Mouse (Mus musculus): ENCODE data around the gene Gpt2. TPM values are rescaled to one million over a fixed set of nuclear protein-coding genes. Genes with fewer than 3 reads are reported as not detected.

Gpt2 gene
- total and polyA plus RNA-seq, 3 experiments, result 29.7 to 50.0 (median 37.8) TPM

GRCm38 (mm10) chr8:85466056-85466455 lies 26.3 kb upstream of the Gpt2 start:
- dilution Hi-C loops (cut with MboI; ENCODE audit: extremely low pct_ligation_motif_present, extremely low pct_unique_long_range_greater_than_20kb, low sequenced_read_pairs), result no loop called here
- Histone ChIP-seq H3K9me3 (replicated peaks; ENCODE audit: low read length) (no peaks in the 10 kb centered on the region), H3K4me1 (ENCODE audit: control insufficient read depth in 1 of 2, insufficient read depth in 2 of 2) (peaks cover 2 to 18% of the 10 kb centered on the region in 2 experiments; a peak in 2 of 4 replicates), H3K36me3 (replicated peaks in 1 of 2; ENCODE audit: control insufficient read depth in 1 of 2, insufficient read depth in 1 of 2, low read length in 1 of 2) (no peaks in the 10 kb centered on the region), H3K9ac (ENCODE audit: insufficient read depth, low read depth) (no peak overlapping the region), H3K79me2 (replicated peaks; ENCODE audit: control insufficient read depth, extremely low read depth, insufficient read depth, poor library complexity, severe bottlenecking) (no peaks in the 10 kb centered on the region), H3K4me2 (ENCODE audit: insufficient read depth, low read depth, poor library complexity, severe bottlenecking) (no peak overlapping the region), H3K27me3 (replicated peaks) (no peaks in the 10 kb centered on the region), H3K4me3 (replicated peaks in 1 of 3; ENCODE audit: low read depth in 2 of 3, low read length in 2 of 3, poor library complexity in 1 of 3) (no peak overlapping the region), H3K27ac (ENCODE audit: insufficient read depth, low read depth) (no peak overlapping the region)
- DNase-seq (ENCODE audit: extremely low read depth), result no peak
- no peak for TF ChIP-seq USF1 (IDR thresholded peaks at IDR 0.05; ENCODE audit: low read depth, low read length)
- no peak for TF ChIP-seq POLR2AphosphoS2 (IDR thresholded peaks at IDR 0.05; ENCODE audit: low read depth, low read length)
- no peak for TF ChIP-seq SMC3 (IDR thresholded peaks at IDR 0.05; ENCODE audit: low read depth, low read length)
- TF ChIP-seq CHD1 (IDR thresholded peaks at IDR 0.05; ENCODE audit: low read depth, low read length), result no peak
- no peak for TF ChIP-seq IRF4 (IDR thresholded peaks at IDR 0.05; ENCODE audit: low read depth, low read length)
- TF ChIP-seq BHLHE40 (IDR thresholded peaks at IDR 0.05; ENCODE audit: low read depth, low read length), result no peak
- TF ChIP-seq PAX5 (IDR thresholded peaks at IDR 0.05; ENCODE audit: low read length), result no peak
- TF ChIP-seq EP300 (IDR thresholded peaks at IDR 0.05; ENCODE audit: low read length), result no peak
- TF ChIP-seq MAZ (IDR thresholded peaks at IDR 0.05; ENCODE audit: low read depth, low read length), result no peak
- in situ Hi-C loops (cut with MboI; ENCODE audit: low pct_ligation_motif_present, low pct_unique_long_range_greater_than_20kb, low sequenced_read_pairs), result loop anchor here (25.0 kb wide), 1 partner anchor 196 kb away; no protein-coding TSS in a partner anchor

GRCm38 (mm10) chr8:85470753-85471152 lies 21.6 kb upstream of the Gpt2 start:
- H3K27ac ChIP-seq (ENCODE audit: insufficient read depth, low read depth), result no peak overlapping the region
- DNase-seq (ENCODE audit: extremely low read depth), result no peak
- in situ Hi-C loops (cut with MboI; ENCODE audit: low pct_ligation_motif_present, low pct_unique_long_range_greater_than_20kb, low sequenced_read_pairs) (loop anchor here (25.0 kb wide), 1 partner anchor 192 kb away; no protein-coding TSS in a partner anchor), dilution Hi-C loops (cut with MboI; ENCODE audit: extremely low pct_ligation_motif_present, extremely low pct_unique_long_range_greater_than_20kb, low sequenced_read_pairs) (no loop called here)
- H3K79me2 ChIP-seq (replicated peaks; ENCODE audit: control insufficient read depth, extremely low read depth, insufficient read depth, poor library complexity, severe bottlenecking), result no peaks in the 10 kb centered on the region
- no peak overlapping the region for H3K4me3 ChIP-seq (replicated peaks in 1 of 3; ENCODE audit: low read depth in 2 of 3, low read length in 2 of 3, poor library complexity in 1 of 3)
- H3K4me2 ChIP-seq (ENCODE audit: insufficient read depth, low read depth, poor library complexity, severe bottlenecking), result no peak overlapping the region
- no peak overlapping the region for H3K9ac ChIP-seq (ENCODE audit: insufficient read depth, low read depth)
- H3K9me3 ChIP-seq (replicated peaks; ENCODE audit: low read length), result peaks cover 3% of the 10 kb centered on the region
- no peak for TF ChIP-seq POLR2AphosphoS2 (IDR thresholded peaks at IDR 0.05; ENCODE audit: low read depth, low read length)
- TF ChIP-seq NRF1 (IDR thresholded peaks at IDR 0.05; ENCODE audit: low read depth, low read length), result no peak
- no peak for TF ChIP-seq GABPA (IDR thresholded peaks at IDR 0.05; ENCODE audit: insufficient replicate concordance, low read depth, low read length)
- no peak for TF ChIP-seq IRF4 (IDR thresholded peaks at IDR 0.05; ENCODE audit: low read depth, low read length)
- no peak for TF ChIP-seq NELFE (IDR thresholded peaks at IDR 0.05; ENCODE audit: low read depth, low read length)
- TF ChIP-seq USF1 (IDR thresholded peaks at IDR 0.05; ENCODE audit: low read depth, low read length), result no peak
- TF ChIP-seq MAZ (IDR thresholded peaks at IDR 0.05; ENCODE audit: low read depth, low read length), result no peak
- TF ChIP-seq UBTF (IDR thresholded peaks at IDR 0.05; ENCODE audit: low read depth, low read length), result no peak
- TF ChIP-seq USF2 (conservative IDR thresholded peaks at IDR 0.05; ENCODE audit: low read depth, low read length), result no peak
- H3K4me1 ChIP-seq (ENCODE audit: control insufficient read depth in 1 of 2, insufficient read depth in 2 of 2), result peaks cover 2 to 8% of the 10 kb centered on the region in 2 experiments; a peak in 2 of 4 replicates
- H3K27me3 ChIP-seq (replicated peaks), result no peaks in the 10 kb centered on the region
- no peaks in the 10 kb centered on the region for H3K36me3 ChIP-seq (replicated peaks in 1 of 2; ENCODE audit: control insufficient read depth in 1 of 2, insufficient read depth in 1 of 2, low read length in 1 of 2)

Data from CH12.LX (cell line).